Mouse (Mus musculus) urinary bladder, postnatal 10 days (tissue): ENCODE data around the gene Nfasc.

Source experiments
- DNase-seq: peaks from one replicate; pipeline ENCODE4 v3.0.0; 2022; ENCODE audit warnings: low spot score

Gene Nfasc

DNA sequence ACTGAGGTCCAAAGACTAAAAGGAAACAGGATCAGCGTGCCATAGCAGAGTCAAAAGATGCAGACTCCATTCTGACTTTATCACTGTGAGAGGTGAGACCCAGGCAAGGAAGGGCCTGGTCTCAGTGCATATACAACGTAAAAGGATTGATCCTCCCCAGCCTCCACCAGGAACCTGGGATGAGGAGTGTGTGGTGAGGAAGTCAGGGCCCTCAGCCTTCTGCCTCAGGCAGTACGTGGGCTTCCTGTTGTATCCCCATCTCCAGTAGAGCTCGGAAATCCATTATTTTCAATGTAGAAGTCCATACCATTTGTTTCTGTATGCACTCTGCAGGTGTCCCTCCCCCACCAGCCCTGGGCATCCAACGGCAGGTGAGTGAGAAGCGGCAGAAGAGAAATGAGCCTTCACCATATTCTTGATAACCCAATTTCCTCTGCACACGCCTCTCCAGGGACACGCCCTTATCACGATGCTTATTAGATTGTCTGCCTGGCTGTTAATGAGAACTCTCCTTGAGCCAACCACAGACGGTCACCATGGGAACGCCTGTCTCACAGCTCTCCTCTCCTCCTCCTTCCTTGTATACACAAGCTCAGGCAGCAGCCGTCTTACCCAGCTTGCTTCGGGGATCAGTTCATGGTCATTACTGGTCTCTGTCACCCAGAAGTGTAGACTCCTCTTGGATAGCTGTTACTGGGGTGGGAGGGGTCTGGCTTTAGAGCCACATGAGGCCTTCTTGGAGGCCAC lies 100.4 kb downstream of the Nfasc start:
- DNase-seq: no peak

DNA sequence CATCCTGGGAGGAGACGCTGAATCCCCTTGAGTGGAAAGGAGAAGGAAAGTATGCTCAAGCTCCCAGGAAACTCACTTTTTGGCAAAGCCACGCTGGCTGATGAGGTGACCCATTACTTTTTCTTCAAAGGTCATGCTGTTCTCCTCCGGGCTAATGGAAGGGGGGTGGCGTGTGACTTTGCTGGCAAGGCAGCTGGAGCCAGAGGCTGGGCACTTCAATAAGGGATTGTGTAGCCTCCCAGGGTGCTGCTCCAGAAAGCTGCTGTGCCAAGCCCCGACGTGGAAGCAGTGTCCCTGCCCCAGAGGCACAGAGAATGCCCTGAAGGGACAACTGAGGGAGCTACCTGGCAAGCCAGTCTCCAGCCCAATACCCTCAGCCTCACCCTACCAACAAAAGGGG lies 101.3 kb downstream of the Nfasc start:
- no peak for DNase-seq

- no peak for DNase-seq
Measured at GRCm38 (mm10) chr1:132637346-132637745, 104.3 kb downstream of the Nfasc start.

GRCm38 (mm10) chr1:132629611-132630370 lies 111.8 kb downstream of the Nfasc start:
- DNase-seq: no peak

GRCm38 (mm10) chr1:132628599-132628998 lies 113.0 kb downstream of the Nfasc start:
- DNase-seq: no peak

- no peak for DNase-seq
Measured at GRCm38 (mm10) chr1:132628183-132628582, 113.4 kb downstream of the Nfasc start.

DNA sequence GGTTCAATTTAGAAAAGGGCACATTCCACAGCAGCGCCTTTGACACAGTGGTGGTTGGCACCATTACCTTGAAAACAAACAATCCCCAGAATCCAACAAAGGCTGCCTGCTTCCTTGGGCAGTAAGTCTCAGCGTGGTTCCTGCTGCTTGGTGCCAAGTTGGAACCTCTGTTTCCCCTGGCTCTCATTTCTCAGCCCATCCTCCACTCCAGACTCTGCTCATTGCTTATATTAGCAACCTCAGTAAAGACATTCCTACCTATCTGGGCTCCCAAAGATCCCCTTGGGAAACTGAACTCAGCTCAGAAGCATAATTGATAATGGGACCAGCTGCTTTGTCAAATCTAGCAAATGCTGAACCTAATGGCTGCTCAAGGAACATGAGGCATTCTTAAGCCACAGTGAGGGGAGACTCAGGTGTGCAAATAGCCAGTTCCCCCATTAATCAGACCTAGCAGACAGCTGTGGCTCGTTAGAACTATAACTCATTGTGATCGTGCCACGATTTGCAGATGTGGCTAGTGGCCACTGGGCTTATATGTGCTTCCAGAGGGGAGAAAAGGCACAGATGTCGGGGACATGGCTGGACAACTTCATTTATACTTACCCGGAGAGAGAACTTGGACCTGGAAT lies 115.4 kb downstream of the Nfasc start:
- no peak for DNase-seq

- DNase-seq: no peak
Measured at GRCm38 (mm10) chr1:132625034-132625433, 116.6 kb downstream of the Nfasc start.

GRCm38 (mm10) chr1:132624466-132624865 lies 117.1 kb downstream of the Nfasc start:
- no peak for DNase-seq

- no peak for DNase-seq
Measured at GRCm38 (mm10) chr1:132623641-132624336, 117.8 kb downstream of the Nfasc start.

GRCm38 (mm10) chr1:132612066-132612465 lies 129.5 kb downstream of the Nfasc start:
- no peak for DNase-seq

GRCm38 (mm10) chr1:132609048-132609634 lies 132.5 kb downstream of the Nfasc start:
- DNase-seq: no peak

DNA sequence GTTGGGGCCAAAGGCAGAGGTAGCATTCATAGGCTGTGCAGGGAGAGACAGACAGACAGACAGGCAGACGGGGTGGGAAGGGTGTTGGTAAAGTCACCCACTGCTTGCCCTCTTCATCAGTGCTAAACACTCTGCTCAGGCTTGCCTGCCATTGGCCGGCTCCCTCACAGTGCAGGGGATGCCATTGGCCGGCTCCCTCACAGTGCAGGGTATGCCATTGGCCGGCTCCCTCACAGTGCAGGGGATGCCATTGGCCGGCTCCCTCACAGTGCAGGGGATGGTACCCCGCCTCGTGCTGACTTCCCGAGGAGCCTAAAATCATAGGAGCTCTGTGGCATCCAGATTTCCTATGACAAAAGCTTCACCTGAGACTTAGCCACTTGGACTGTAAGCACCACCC lies 139.4 kb downstream of the Nfasc start:
- DNase-seq: no peak

- no peak for DNase-seq
Measured at GRCm38 (mm10) chr1:132598024-132598423, 143.6 kb downstream of the Nfasc start.

GRCm38 (mm10) chr1:132595741-132596140 lies 145.9 kb downstream of the Nfasc start:
- no peak for DNase-seq

DNA sequence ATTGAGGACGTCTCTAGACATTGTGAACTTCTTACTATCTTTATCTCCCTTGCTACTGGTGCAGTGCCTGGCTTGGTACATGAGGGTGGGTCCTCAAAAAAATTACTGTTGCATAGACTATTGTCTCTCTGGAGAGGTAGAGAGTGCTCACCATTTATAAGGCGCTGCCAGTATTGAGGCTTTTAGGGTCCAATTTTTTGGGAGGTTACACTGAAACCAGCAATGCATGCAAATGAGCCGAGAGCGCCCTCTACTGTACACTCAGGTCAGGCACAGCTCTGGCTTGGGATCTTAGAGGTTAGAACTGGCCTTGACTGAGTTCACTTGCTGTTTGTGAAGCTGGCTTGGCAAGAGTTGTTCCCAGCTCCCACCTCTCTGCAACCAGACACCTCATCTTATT lies 147.0 kb downstream of the Nfasc start:
- DNase-seq: no peak

- DNase-seq: no peak
Measured at GRCm38 (mm10) chr1:132592145-132592544, 149.5 kb downstream of the Nfasc start.

DNA sequence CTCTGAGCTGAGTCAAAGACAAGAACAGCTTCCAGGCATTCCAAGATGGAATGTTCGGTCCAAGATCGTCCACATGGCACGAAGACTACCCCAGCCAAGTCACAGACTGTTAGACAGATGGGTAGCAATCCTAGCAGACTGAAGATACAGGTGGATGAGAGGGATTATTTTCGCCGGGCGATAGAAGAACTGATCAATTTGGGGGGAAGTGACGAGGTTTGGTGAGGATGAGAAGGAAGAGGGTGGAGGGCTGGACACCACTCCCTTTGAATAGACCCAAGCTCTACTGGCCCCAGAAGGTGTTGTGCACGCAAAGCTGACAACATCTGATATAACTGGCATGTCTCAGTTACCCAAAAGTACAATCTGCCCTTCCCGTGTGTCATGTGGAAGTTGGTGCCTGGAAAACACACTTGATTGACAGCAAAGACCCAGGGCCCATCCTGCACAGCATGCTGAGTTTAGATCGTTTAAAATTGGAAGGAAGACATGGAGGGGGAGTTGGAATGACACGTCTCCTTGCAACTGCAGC lies 150.1 kb downstream of the Nfasc start:
- no peak for DNase-seq

GRCm38 (mm10) chr1:132586679-132587201 lies 154.9 kb downstream of the Nfasc start:
- DNase-seq: no peak

GRCm38 (mm10) chr1:132585376-132585775 lies 156.2 kb downstream of the Nfasc start:
- DNase-seq: no peak

DNA sequence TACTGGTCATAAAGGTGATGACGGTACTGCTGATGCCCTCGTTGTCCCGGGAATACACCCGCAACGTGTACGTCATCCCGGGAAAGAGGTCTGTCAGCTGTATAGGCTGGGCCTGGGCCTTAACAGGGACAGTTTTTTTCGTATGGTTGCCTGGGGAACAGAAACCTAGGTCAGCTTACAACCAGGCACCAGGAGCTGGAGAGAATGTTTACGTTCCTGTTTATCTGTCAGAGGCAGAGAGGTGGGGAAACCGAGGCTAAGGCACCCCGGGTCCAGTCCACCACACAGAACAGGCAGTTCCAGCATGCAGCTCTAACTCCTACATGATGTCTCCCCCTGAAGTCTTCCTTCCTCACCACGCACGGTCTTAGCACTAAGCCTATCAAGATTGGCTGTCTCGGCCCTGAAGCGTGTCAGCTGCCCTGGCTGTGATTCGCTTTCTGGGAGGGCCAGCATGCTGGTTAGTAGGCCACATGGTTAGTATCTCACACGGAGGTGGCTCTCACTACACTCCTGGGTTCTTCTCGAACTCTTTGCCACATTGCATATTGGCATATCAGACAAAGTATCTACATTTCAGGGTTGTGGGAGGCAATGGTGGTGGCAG lies 158.5 kb downstream of the Nfasc start:
- DNase-seq: no peak
